Mouse (Mus musculus): ENCODE measurements around the gene Slc39a13. TPM values are rescaled to one million over a fixed set of nuclear protein-coding genes. Genes with fewer than 3 reads are reported as not detected.

Gene Slc39a13
- polyA plus RNA-seq (2011; ENCODE audit: insufficient read depth, insufficient read length, low replicate concordance, missing spikeins), result 6.8 and 15.6 TPM in 2 replicates

GRCm38 (mm10) chr2:91070076-91070800, at the start of gene Slc39a13:
Slc39a13 (minus strand) TSS chr2:91070417.
- under 1% methylated on average over 69 of the region's 69 CpGs for WGBS
- H3K4me1 ChIP-seq (ENCODE audit: control insufficient read depth, insufficient read depth, low read length), result peaks cover 4% of the 10 kb centered on the region; the same call in 1 of the 2 replicates
- H3K4me3 ChIP-seq (replicated peaks; ENCODE audit: control insufficient read depth, low read depth, low read length), result peak within 1 kb of the TSS; percentile 75
- peak within 1 kb of the TSS; percentile 78 for H3K27ac ChIP-seq (ENCODE audit: control insufficient read depth, insufficient read depth, low read depth, low read length, poor library complexity)
- TF ChIP-seq POLR2A (IDR thresholded peaks at IDR 0.05; ENCODE audit: borderline replicate concordance, control insufficient read depth, low read depth, low read length), result peak; percentile 7; the same call in 1 of the 2 replicates
- TF ChIP-seq CTCF (IDR thresholded peaks at IDR 0.05; ENCODE audit: control insufficient read depth, insufficient read depth, low read length), result peak; percentile 96

GRCm38 (mm10) chr2:91119551-91119950, 49.3 kb upstream of the Slc39a13 start:
- H3K4me1 ChIP-seq (ENCODE audit: control insufficient read depth, insufficient read depth, low read length), result no peaks in the 10 kb centered on the region
- WGBS, result 77% methylated on average over 6 of the region's 6 CpGs
- TF ChIP-seq POLR2A (IDR thresholded peaks at IDR 0.05; ENCODE audit: borderline replicate concordance, control insufficient read depth, low read depth, low read length) (no peak), CTCF (IDR thresholded peaks at IDR 0.05; ENCODE audit: control insufficient read depth, insufficient read depth, low read length) (no peak)
- H3K27ac ChIP-seq (ENCODE audit: control insufficient read depth, insufficient read depth, low read depth, low read length, poor library complexity), result no peak overlapping the region
- no peak overlapping the region for H3K4me3 ChIP-seq (replicated peaks; ENCODE audit: control insufficient read depth, low read depth, low read length)

GRCm38 (mm10) chr2:91119061-91119460, 48.8 kb upstream of the Slc39a13 start:
- no peak overlapping the region for H3K4me3 ChIP-seq (replicated peaks; ENCODE audit: control insufficient read depth, low read depth, low read length)
- H3K27ac ChIP-seq (ENCODE audit: control insufficient read depth, insufficient read depth, low read depth, low read length, poor library complexity), result no peak overlapping the region
- WGBS, result 90% methylated on average over 19 of the region's 19 CpGs
- H3K4me1 ChIP-seq (ENCODE audit: control insufficient read depth, insufficient read depth, low read length), result no peaks in the 10 kb centered on the region
- TF ChIP-seq CTCF (IDR thresholded peaks at IDR 0.05; ENCODE audit: control insufficient read depth, insufficient read depth, low read length) (no peak), POLR2A (IDR thresholded peaks at IDR 0.05; ENCODE audit: borderline replicate concordance, control insufficient read depth, low read depth, low read length) (no peak)

GRCm38 (mm10) chr2:91118647-91119046, 48.4 kb upstream of the Slc39a13 start:
- Histone ChIP-seq H3K4me3 (replicated peaks; ENCODE audit: control insufficient read depth, low read depth, low read length) (no peak overlapping the region), H3K27ac (ENCODE audit: control insufficient read depth, insufficient read depth, low read depth, low read length, poor library complexity) (no peak overlapping the region), H3K4me1 (ENCODE audit: control insufficient read depth, insufficient read depth, low read length) (peaks cover 1% of the 10 kb centered on the region; the same call in 1 of the 2 replicates)
- TF ChIP-seq POLR2A (IDR thresholded peaks at IDR 0.05; ENCODE audit: borderline replicate concordance, control insufficient read depth, low read depth, low read length), result no peak
- no peak for TF ChIP-seq CTCF (IDR thresholded peaks at IDR 0.05; ENCODE audit: control insufficient read depth, insufficient read depth, low read length)
- 68% methylated on average over 1 of the region's 1 CpGs for WGBS

- no peak within 1 kb of the TSS for H3K4me3 ChIP-seq (replicated peaks; ENCODE audit: control insufficient read depth, low read depth, low read length)
- no peak for TF ChIP-seq CTCF (IDR thresholded peaks at IDR 0.05; ENCODE audit: control insufficient read depth, insufficient read depth, low read length)
- TF ChIP-seq POLR2A (IDR thresholded peaks at IDR 0.05; ENCODE audit: borderline replicate concordance, control insufficient read depth, low read depth, low read length), result no peak
- 80% methylated on average over 11 of the region's 11 CpGs for WGBS
- H3K27ac ChIP-seq (ENCODE audit: control insufficient read depth, insufficient read depth, low read depth, low read length, poor library complexity), result no peak within 1 kb of the TSS
- peaks cover 1% of the 10 kb centered on the region; the same call in 1 of the 2 replicates for H3K4me1 ChIP-seq (ENCODE audit: control insufficient read depth, insufficient read depth, low read length)
Measured at GRCm38 (mm10) chr2:91117585-91118275, 47.5 kb upstream of the Slc39a13 start, which contains the start of gene Mybpc3. Mybpc3 (plus strand) TSS chr2:91118144.

- TF ChIP-seq POLR2A (IDR thresholded peaks at IDR 0.05; ENCODE audit: borderline replicate concordance, control insufficient read depth, low read depth, low read length), result no peak
- TF ChIP-seq CTCF (IDR thresholded peaks at IDR 0.05; ENCODE audit: control insufficient read depth, insufficient read depth, low read length), result no peak
- no peak overlapping the region for H3K27ac ChIP-seq (ENCODE audit: control insufficient read depth, insufficient read depth, low read depth, low read length, poor library complexity)
- WGBS, result 73% methylated on average over 5 of the region's 5 CpGs
- peaks cover 4% of the 10 kb centered on the region; the same call in 1 of the 2 replicates for H3K4me1 ChIP-seq (ENCODE audit: control insufficient read depth, insufficient read depth, low read length)
- no peak overlapping the region for H3K4me3 ChIP-seq (replicated peaks; ENCODE audit: control insufficient read depth, low read depth, low read length)
Measured at GRCm38 (mm10) chr2:91116842-91117241, 46.6 kb upstream of the Slc39a13 start.

GRCm38 (mm10) chr2:91115578-91115970, 45.4 kb upstream of the Slc39a13 start:
- no peak overlapping the region for H3K4me3 ChIP-seq (replicated peaks; ENCODE audit: control insufficient read depth, low read depth, low read length)
- 92% methylated on average over 12 of the region's 12 CpGs for WGBS
- peaks cover 4% of the 10 kb centered on the region; the same call in 1 of the 2 replicates for H3K4me1 ChIP-seq (ENCODE audit: control insufficient read depth, insufficient read depth, low read length)
- H3K27ac ChIP-seq (ENCODE audit: control insufficient read depth, insufficient read depth, low read depth, low read length, poor library complexity), result no peak overlapping the region
- no peak for TF ChIP-seq POLR2A (IDR thresholded peaks at IDR 0.05; ENCODE audit: borderline replicate concordance, control insufficient read depth, low read depth, low read length)
- no peak for TF ChIP-seq CTCF (IDR thresholded peaks at IDR 0.05; ENCODE audit: control insufficient read depth, insufficient read depth, low read length)
